28 mouse cellular contexts compared by ENCODE assay signal in the genomic region with DNA sequence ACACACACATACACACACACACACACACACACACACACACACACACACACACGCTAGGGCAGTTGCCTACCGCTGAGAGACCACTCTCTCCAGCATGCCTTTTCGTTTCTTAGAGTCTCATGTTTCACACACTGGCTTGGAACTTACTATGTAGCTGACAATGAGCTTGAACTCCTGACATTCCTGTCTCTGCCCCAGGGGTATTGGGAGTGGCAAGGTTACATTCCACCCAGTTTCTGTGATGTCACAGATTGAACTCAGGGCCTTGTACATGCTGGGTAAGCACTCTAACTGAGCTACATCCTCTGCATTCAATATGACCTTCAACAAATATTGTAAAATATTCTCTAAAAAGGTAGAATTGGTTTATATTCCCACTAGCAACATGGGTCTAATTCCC. TPM values are rescaled to one million over a fixed set of nuclear protein-coding genes. Genes with fewer than 3 reads are reported as not detected.
DNase-seq lines count a peak whose midpoint lies in the region; ATAC-seq lines count a peak whose summit lies in the region.
"Had no signal": no experiment of that assay in that cellular context is flagged by ENCODE, and none has a peak within 500 bp of the region (broad histone marks: within the 10 kb centered on the region; RNA-seq: fewer than 3 reads in every experiment).

No protein-coding gene starts in this region.

- WGBS in embryonic facial prominence, embryonic 11.5 days: 61% methylated on average over 3 of the region's 3 CpGs
- WGBS in intestine, embryonic 16.5 days: 76% methylated on average over 3 of the region's 3 CpGs

- H3K36me3 ChIP-seq in embryonic facial prominence, embryonic 11.5 days (replicated peaks; ENCODE audit: control insufficient read depth, insufficient read depth, low read depth, low read length): no peaks in the 10 kb centered on the region
- H3K36me3 ChIP-seq in intestine, embryonic 16.5 days (ENCODE audit: control insufficient read depth, insufficient read depth, low read length): no peaks in the 10 kb centered on the region
- H3K36me3 ChIP-seq: heart, embryonic 10.5 days; heart, embryonic 15.5 days; limb, embryonic 13.5 days; midbrain, embryonic 15.5 days; neural tube, embryonic 12.5 days had no signal

- DNase-seq in embryo, embryonic 11 days: peak; percentile 21
- DNase-seq in embryo, embryonic 9.5 days (ENCODE audit: extremely low spot score): no peak
- DNase-seq in 3T3-L1 (ENCODE audit: low read depth, low spot score): peak; percentile 55
- DNase-seq in NIH3T3 (ENCODE audit: low read depth): peak; percentile 43
- DNase-seq in embryonic facial prominence, embryonic 11.5 days (ENCODE audit: low spot score): peak; percentile 33
- no peak for DNase-seq in adrenal gland, postnatal 14 days
- DNase-seq in urinary bladder, adult 18-20 months (ENCODE audit: low spot score in 2 of 2): no peak
- DNase-seq: adrenal gland, postnatal 36 days; cerebellum, adult 2 months; cerebellum, postnatal 14 days; gastrocnemius, postnatal 14 days; heart, adult 11 months; kidney, adult 2 months; kidney, postnatal 36 days; lung, adult 18-20 months; lung, postnatal 14 days had no signal

- H3K4me3 ChIP-seq in embryonic facial prominence, embryonic 11.5 days (ENCODE audit: low read depth, low read length): no peak overlapping the region
- no peak overlapping the region for H3K4me3 ChIP-seq in intestine, embryonic 16.5 days (ENCODE audit: low read length)
- H3K4me3 ChIP-seq: heart, embryonic 10.5 days; heart, embryonic 15.5 days; layer of hippocampus, adult 2 months; left cerebral cortex, adult 2 months; limb, embryonic 13.5 days; megakaryocyte, embryonic 14.5 days; midbrain, embryonic 15.5 days; neural tube, embryonic 12.5 days had no signal

- no peak overlapping the region for H3K4me2 ChIP-seq in embryonic facial prominence, embryonic 11.5 days (ENCODE audit: low read depth, low read length)
- H3K4me2 ChIP-seq in intestine, embryonic 16.5 days (ENCODE audit: low read depth, low read length): no peak overlapping the region
- H3K4me2 ChIP-seq: heart, embryonic 15.5 days; limb, embryonic 13.5 days; liver, embryonic 11.5 days; midbrain, embryonic 15.5 days; neural tube, embryonic 12.5 days had no signal

- H3K27me3 ChIP-seq in embryonic facial prominence, embryonic 11.5 days (ENCODE audit: control insufficient read depth, insufficient read depth, low read length): no peaks in the 10 kb centered on the region
- no peaks in the 10 kb centered on the region for H3K27me3 ChIP-seq in intestine, embryonic 16.5 days (replicated peaks; ENCODE audit: control insufficient read depth, insufficient read depth, low read length)
- H3K27me3 ChIP-seq: heart, embryonic 15.5 days; limb, embryonic 13.5 days; midbrain, embryonic 15.5 days; neural tube, embryonic 12.5 days had no signal

- no peak for ATAC-seq in embryonic facial prominence, embryonic 11.5 days (replicated peaks; ENCODE audit: insufficient number of reproducible peaks, low FRiP score, low TSS enrichment, low read depth)
- no peak for ATAC-seq in intestine, embryonic 16.5 days
- ATAC-seq: forebrain, embryonic 14.5 days; hindbrain, embryonic 16.5 days; midbrain, embryonic 15.5 days had no signal

- no peak overlapping the region for H3K27ac ChIP-seq in embryonic facial prominence, embryonic 11.5 days (replicated peaks; ENCODE audit: low read depth, low read length)
- no peak overlapping the region for H3K27ac ChIP-seq in intestine, embryonic 16.5 days (ENCODE audit: low read length)
- H3K27ac ChIP-seq: heart, embryonic 10.5 days; heart, embryonic 15.5 days; layer of hippocampus, adult 2 months; left cerebral cortex, adult 2 months; limb, embryonic 13.5 days; midbrain, embryonic 15.5 days; neural tube, embryonic 12.5 days had no signal

- no peaks in the 10 kb centered on the region for H3K4me1 ChIP-seq in embryonic facial prominence, embryonic 11.5 days (ENCODE audit: control insufficient read depth, insufficient read depth, low read length)
- no peaks in the 10 kb centered on the region for H3K4me1 ChIP-seq in intestine, embryonic 16.5 days (ENCODE audit: control insufficient read depth, insufficient read depth, low read length)
- H3K4me1 ChIP-seq: limb, embryonic 13.5 days; megakaryocyte, embryonic 14.5 days; midbrain, embryonic 15.5 days; neural tube, embryonic 12.5 days had no signal

- no peaks in the 10 kb centered on the region for H3K9me3 ChIP-seq in embryonic facial prominence, embryonic 11.5 days (replicated peaks; ENCODE audit: control insufficient read depth, low read length)
- H3K9me3 ChIP-seq in intestine, embryonic 16.5 days (ENCODE audit: control insufficient read depth, low read length): no peaks in the 10 kb centered on the region
- H3K9me3 ChIP-seq: heart, embryonic 10.5 days; heart, embryonic 15.5 days; limb, embryonic 13.5 days; midbrain, embryonic 15.5 days; neural tube, embryonic 12.5 days had no signal

- no peak overlapping the region for H3K9ac ChIP-seq in embryonic facial prominence, embryonic 11.5 days (replicated peaks; ENCODE audit: low read length)
- no peak overlapping the region for H3K9ac ChIP-seq in intestine, embryonic 16.5 days (ENCODE audit: low read depth, low read length)
- H3K9ac ChIP-seq: heart, embryonic 15.5 days; limb, embryonic 13.5 days; midbrain, embryonic 15.5 days; neural tube, embryonic 12.5 days had no signal

RNA-seq across cellular contexts. Expression of gene Kdm4a, which starts 18.8 kb away (rescaled TPM):
- 53.2 and 56.7 TPM in 2 replicates for polyA plus RNA-seq in embryonic facial prominence, embryonic 11.5 days (2014; fragmentation: Nextera tagmentation; extraction: Ambion mirVana)
- polyA plus RNA-seq in intestine, embryonic 16.5 days (2015; fragmentation: Nextera tagmentation; extraction: Ambion mirVana): 18.0 and 18.6 TPM in 2 replicates
- 34.3 and 43.6 TPM in 2 replicates for total RNA-seq in adrenal gland, postnatal 14 days (2021)

Comparison
In these comparisons a context has a peak if more than half of its experiments do, and no peak if none do; other contexts are left out.
1. DNase-seq: peak in embryo, embryonic 11 days (single experiment), 3T3-L1 (single experiment), NIH3T3 (single experiment) and embryonic facial prominence, embryonic 11.5 days (single experiment); none in embryo, embryonic 9.5 days (single experiment), adrenal gland, postnatal 14 days (single experiment) and urinary bladder, adult 18-20 months (0 of 2).